Mouse (Mus musculus): ENCODE measurements around the gene Slc16a9.

The Slc16a9 gene

GRCm38 (mm10) chr10:70299653-70300052 lies 54.8 kb downstream of the Slc16a9 start:
- in situ Hi-C loops (cut with MboI, MseI): loop anchor here (25.0 kb wide), 2 partner anchors 287 to 663 kb away; no protein-coding TSS in a partner anchor

DNA sequence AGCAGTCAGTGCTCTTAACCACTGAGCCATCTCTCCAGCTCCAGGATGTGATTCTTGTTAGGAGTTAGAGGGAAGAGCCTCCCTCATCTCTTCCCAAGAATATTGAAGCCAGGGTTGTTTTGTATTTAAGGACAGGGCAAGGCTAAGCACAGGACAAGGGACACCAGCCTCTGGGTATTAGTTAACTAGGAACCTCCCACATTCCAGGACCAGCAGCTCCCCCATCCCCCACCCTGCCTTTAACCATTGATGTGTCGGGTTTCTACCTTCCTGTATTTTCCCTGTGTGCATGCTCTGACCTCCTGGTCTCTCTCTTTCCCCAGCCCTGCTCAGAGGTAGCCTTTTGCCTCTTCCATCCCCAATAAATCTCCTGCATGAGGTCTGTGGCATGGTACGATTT lies 56.3 kb downstream of the Slc16a9 start:
- in situ Hi-C loops (cut with MboI, MseI): loop anchor here (25.0 kb wide), 1 partner anchor 661 kb away; no protein-coding TSS in a partner anchor

DNA sequence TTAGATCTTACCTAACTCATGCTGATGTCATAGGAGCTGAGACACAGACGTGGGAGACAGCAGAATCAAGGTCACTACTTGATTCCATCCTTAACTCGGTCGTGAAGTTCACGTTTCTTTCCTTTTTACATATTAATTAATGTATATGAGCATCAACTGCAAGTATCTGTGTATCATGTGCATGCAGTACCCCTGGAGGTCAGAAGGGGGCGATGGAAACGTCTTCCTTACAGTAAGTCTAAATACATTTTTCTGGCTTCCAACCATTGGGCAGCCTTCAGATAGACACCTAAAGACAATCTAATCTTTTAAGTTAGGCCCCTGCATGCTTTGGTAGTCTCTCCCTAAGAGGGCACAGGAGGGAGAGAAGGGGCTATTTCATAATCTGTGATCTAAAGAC lies 58.3 kb downstream of the Slc16a9 start:
- in situ Hi-C loops (cut with MboI, MseI): loop anchor here (25.0 kb wide), 1 partner anchor 659 kb away; no protein-coding TSS in a partner anchor

GRCm38 (mm10) chr10:70305683-70306082 lies 60.8 kb downstream of the Slc16a9 start:
- in situ Hi-C loops (cut with MboI, MseI): loop anchor here (25.0 kb wide), 1 partner anchor 657 kb away; no protein-coding TSS in a partner anchor

- in situ Hi-C loops (cut with MboI, MseI): loop anchor here (25.0 kb wide), 1 partner anchor 653 kb away; no protein-coding TSS in a partner anchor
Measured at GRCm38 (mm10) chr10:70309416-70309815, 64.5 kb downstream of the Slc16a9 start.

GRCm38 (mm10) chr10:70310646-70311045 lies 65.7 kb downstream of the Slc16a9 start:
- in situ Hi-C loops (cut with MboI, MseI): loop anchor here (10.0 to 25.0 kb wide), 2 partner anchors 652 to 904 kb away; no protein-coding TSS in a partner anchor

DNA sequence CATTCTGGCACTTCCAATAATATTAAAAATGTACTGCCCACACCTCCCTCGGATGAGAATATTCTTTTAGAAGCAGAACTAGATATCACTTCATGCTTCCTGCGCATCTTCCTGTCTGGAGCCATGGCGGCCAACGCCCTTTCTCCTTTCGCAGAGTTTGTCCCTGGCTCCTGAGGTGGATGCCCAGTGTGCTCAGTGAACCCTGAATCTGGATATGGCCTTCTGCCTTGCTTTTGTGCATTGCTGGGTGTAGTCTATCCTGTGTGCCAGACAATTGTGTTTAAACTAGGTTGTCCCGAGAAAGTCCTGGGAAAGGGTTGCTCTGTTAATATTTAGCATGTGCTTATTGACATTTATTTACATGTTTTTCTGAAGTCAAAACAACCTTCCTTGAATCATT lies 71.0 kb downstream of the Slc16a9 start:
- in situ Hi-C loops (cut with MboI, MseI): loop anchor here (10.0 to 25.0 kb wide), 2 partner anchors 646 to 899 kb away; no protein-coding TSS in a partner anchor

- in situ Hi-C loops (cut with MboI, MseI): loop anchor here (10.0 to 25.0 kb wide), 2 partner anchors 645 to 898 kb away; no protein-coding TSS in a partner anchor
Measured at GRCm38 (mm10) chr10:70316856-70317255, 72.0 kb downstream of the Slc16a9 start.

DNA sequence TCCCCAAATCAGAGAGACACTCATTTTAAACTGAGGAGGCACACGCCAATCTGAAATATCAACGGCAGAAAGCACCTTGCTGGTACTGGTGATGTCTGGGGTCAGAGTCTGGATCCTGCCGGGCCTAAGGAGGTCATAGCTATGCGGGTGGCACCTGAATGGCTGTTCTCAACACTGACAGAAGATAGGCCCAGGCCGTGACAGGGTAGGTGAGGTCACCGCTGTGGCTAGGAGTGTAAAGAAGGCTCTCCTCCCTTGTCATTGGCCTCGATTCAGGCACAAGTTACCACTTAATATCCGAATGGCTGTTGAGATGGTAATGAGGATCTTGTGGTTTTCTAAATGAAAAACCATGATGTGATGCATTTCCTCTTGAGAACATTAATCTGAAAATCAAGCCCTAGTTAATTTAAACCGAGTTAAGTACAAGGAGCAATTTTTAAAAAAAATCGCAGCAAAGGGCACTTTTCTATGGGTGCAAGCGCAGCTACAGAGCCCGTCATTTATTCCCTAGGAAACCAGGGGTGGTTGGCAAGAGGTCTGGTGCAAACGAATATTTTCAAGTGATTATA lies 72.6 kb downstream of the Slc16a9 start:
- in situ Hi-C loops (cut with MboI, MseI): loop anchor here (10.0 to 25.0 kb wide), 2 partner anchors 645 to 897 kb away; no protein-coding TSS in a partner anchor

GRCm38 (mm10) chr10:70318630-70319029 lies 73.7 kb downstream of the Slc16a9 start:
- in situ Hi-C loops (cut with MboI, MseI): loop anchor here (10.0 to 25.0 kb wide), 2 partner anchors 644 to 896 kb away; no protein-coding TSS in a partner anchor

DNA sequence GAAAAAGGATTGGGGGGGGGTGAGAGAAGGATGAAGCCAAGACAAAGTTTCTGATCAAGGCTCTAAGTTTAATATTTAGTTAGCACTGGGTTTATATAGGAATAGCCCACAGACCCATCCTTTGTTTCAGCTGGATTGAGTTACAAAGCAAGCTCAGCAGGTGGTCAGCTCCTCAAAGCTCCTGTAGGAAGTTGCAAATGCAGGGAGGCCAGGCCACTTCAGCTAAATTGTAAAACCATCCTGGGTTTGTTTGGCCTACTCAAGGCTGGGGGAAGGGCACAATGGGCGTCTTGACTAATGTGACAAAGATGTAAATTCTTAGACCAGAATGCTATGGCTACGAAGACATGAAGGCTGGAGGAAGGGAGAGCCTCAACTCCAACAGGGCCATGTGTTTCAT lies 80.6 kb downstream of the Slc16a9 start:
- in situ Hi-C loops (cut with MboI, MseI): no loop called here

- in situ Hi-C loops (cut with MboI, MseI): no loop called here
Measured at GRCm38 (mm10) chr10:70327331-70327730, 82.4 kb downstream of the Slc16a9 start.

DNA sequence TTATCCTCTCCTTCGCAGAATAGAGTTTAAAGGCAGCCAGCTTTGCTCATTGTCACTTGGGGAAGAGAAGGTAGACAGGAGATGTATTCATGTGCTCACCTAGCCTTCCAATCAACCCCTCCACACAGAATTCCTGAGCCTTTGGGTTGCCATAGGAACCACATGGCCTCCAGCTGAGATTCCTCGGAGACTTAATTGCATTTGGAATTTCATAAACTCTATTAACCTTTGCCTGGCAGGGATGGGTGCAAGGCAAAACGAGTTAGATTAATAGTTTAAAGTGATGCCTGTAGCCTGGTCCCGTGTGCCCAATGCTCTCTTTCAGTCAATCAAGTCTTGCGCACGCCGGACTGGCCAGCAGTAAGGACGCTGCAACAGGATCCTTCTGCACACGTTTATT lies 83.2 kb downstream of the Slc16a9 start:
- in situ Hi-C loops (cut with MboI, MseI): no loop called here

All from regulatory T cell (primary cell).